Mouse (Mus musculus): ENCODE measurements around the gene Ptprs.

Gene Ptprs

GRCm38 (mm10) chr17:56490438-56491152 lies 14.3 kb upstream of the Ptprs start:
- no peak for DNase-seq (ENCODE audit: low spot score)

GRCm38 (mm10) chr17:56488028-56488427 lies 11.7 kb upstream of the Ptprs start:
- DNase-seq (ENCODE audit: low spot score), result no peak

DNA sequence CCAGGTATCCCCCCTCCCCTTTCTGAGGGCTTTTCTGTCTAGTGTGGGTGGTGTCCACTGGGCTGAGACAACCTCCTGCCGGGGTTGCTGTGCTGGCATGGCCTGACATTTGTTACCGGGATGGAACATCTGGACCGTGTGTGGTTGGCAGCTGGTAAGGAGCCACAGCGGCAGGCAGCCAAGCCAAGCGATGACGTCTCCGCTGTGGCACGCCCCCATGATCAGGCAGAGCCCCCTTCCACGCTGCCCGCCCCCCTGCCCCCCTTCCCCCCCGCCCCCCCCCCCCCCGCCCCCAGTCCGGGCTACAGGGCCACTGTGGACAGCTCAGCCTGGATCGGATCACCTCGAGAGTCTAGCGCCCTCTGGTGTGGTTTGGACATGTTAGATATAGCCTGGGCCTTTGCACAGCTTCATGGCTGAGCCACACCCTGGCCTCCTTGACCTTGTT lies 11.2 kb upstream of the Ptprs start:
- DNase-seq (ENCODE audit: low spot score), result no peak

GRCm38 (mm10) chr17:56485926-56486325 lies 9.6 kb upstream of the Ptprs start:
- no peak for DNase-seq (ENCODE audit: low spot score)

- no peak for DNase-seq (ENCODE audit: low spot score)
These were observed 8.8 kb upstream of the Ptprs start for GRCm38 (mm10) chr17:56485118-56485517.

DNA sequence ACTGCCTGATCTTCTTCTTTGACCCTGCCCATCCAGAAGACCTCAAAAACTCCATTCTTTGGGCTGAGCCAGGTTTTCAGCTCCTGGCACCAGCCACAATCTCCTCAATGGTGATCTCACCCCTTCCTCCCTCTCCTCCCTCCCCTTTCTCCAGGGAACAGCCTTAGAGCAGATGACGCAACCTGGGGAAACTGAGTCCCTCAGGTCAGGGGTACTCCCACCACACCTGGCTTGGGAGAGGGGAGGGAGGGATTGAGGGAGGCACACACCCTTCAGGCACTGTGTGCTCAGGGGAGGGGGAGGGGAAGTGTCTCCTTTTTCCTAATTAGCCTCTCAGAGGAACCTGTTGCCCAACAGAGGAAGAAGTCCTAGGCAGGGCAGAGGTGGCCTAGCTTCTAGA lies 6.4 kb upstream of the Ptprs start:
- DNase-seq (ENCODE audit: low spot score), result no peak

DNA sequence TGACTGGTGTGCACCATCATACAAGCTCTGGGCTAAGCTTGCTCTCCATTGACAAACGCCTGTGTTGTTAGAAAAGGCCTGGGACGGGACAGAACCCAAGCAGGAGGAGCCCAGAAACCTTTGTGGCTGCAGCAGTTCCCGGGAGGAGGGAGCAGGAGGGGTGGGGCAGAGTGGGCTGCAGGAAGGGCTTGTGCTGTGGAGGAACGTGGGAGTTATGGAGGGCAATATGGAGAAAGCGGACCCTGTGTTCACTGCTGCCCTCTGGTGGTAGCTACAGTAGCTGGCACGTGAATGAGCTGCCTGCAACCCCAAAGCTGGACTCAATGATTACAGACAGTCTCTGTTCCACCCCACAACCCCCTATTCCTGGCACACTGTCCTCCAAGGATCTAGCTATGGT lies 3.1 kb upstream of the Ptprs start:
- peak; percentile 76 for DNase-seq (ENCODE audit: low spot score)

GRCm38 (mm10) chr17:56478191-56478611 lies 1.9 kb upstream of the Ptprs start:
- no peak for DNase-seq (ENCODE audit: low spot score)

- no peak for DNase-seq (ENCODE audit: low spot score)
These were observed 1.0 kb upstream of the Ptprs start for GRCm38 (mm10) chr17:56477191-56477818.

DNA sequence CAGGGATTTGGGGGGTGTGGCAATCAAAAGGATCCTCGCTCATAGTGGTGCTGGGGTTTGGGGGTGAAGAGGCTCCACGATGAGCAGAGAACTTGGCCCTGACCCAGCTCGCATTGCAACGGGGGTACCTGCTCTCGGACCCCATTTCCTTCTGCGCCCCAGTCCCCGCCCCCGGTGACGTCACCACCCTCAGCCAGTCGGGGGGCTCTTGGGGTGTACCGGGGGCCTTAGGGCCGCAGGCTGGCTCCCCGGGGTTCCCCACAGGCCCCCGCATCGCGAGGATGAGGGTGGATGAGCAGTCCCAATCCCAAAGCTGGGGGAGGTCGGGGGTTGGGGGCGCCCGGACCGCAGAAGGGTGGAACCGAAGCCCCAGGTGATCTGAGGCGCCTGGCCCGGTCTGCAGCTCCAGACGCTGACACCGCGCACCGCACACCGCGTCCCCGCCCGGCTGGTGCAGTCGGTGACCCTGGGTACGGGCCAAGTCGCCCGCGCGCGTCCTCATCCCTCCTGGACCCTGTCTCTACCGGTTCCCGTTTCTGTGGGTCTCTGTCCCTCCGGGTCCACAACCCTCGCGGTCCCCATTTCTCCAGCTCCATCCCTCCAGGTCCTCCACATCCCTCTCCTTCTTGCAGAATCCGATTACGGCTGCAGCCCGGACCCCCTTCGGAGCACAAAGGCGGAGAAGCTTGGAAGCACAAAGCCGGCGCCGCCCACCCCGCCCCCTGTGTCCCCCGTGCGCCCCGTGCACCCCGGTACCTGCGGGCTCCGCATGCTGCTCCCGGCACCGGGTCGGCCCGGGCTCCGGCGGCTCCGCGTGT lies 490 bp downstream of the Ptprs start:
- no peak for DNase-seq (ENCODE audit: low spot score)

DNA sequence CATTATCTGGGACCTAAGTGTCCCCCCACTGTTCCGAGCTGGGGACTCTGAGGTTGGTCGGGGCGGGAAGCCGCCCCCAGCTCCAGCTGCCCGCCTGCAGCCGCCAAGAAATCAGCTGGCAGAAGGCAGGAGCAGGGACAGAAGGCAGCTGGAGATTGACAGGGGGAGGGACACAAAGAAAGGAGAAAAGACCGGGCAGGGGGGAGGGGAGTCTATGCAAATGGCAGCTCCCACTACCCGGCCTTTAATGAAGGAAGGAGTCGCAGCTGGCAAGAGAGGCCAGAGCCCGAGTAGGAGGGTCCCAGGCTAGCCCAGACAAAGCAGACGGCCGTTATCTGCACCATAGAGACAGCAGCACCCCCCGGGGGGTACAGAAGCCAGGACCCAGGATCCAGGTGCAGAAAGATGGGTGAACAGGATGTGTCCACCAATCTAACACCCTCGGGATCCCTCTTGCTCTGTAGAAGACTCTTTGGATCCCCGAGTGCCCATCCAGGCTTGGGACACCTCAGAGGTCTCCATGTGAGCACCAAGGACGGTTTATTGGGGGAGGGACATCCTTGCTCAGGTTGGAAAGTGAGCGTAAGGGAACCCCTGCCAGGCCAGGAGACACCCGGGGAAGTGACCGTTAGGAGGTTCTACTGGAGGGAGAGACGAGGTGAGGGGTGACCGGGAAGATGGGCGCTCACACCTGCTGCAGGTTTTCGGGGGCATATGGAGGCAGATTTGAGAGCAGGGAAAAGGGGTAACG lies 1.3 kb downstream of the Ptprs start:
- no peak for DNase-seq (ENCODE audit: low spot score)

DNA sequence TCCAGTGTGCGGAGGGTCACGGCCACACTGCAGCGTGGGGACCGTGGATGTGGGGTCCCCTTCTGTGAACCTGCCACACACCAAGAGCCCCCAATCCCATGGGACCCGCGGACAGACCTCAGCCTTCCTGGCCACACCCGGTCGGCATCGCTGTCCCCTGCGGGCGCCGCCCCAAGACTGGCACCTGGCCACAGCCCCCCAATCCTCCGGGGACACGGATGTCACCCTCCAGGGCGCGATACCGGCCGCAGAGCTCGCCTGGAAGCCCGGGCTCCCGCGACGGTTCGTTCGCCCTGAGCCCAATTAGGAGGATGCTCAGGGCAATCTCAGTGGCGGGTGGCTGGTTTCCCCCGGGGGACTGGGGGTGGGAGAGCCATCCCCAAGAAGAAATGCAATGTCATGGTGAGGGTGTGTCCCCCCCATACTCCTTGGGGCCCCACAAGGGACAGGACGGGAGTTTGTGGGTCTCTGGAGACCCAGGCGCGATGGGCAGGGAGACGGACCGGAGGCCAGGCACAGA lies 1.9 kb downstream of the Ptprs start:
- no peak for DNase-seq (ENCODE audit: low spot score)

DNA sequence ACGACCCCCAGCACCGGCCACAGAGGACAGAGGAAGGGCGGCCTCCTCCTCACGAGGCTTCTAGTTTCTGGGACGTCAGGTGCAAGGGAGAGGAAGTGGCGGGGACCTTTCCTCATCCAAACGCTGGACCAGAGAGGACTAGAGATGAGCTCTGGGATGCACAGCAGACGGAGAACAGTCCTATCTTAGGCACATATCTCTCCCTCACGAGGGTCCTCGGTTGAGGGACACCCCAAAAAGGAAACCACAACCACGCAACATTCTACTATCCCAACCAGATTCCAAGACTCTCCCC lies 2.7 kb downstream of the Ptprs start:
- DNase-seq (ENCODE audit: low spot score), result no peak

DNA sequence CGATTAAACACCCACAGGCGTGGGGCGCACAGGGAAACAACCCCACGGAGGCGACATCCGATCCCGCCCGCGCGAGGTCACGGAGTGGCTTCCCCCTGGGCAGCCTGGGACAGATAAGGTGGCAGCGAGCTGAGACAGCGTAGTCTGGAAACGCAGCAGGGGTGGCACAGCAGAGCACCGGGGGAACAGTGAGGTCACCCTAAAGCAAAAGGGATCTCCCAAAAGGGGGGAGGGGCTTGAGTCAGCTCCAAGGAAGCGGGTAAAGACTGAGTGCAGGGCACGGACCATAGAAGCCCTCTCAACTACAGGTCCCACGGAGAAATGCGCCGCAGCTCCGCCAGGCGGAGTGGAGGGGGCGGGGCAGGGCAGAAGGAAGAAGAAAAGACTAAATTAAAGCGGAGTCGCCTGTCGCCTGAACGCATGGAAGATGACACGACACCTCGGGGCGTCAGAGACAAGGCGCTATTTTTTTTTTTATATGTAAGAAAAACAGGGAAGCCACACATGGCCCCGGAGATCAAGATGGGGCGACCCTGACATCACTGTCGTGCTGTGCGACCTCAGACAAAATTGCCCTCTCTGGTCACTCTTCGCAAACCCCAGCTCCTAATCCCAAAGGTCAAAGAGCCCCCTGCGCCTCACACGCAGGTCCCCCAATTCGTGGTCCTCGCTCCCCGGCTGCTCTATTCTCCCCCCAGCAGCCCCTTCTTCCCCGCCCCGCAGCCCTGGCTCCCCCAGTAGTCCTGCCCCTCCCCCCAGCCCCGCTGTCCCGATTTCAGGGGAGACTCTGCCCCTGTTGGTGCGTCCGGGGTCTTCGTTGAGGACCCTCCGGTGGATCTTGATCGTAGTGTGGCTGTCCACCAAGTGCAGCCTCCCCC lies 3.3 kb downstream of the Ptprs start:
- DNase-seq (ENCODE audit: low spot score), result peak; percentile 59

DNA sequence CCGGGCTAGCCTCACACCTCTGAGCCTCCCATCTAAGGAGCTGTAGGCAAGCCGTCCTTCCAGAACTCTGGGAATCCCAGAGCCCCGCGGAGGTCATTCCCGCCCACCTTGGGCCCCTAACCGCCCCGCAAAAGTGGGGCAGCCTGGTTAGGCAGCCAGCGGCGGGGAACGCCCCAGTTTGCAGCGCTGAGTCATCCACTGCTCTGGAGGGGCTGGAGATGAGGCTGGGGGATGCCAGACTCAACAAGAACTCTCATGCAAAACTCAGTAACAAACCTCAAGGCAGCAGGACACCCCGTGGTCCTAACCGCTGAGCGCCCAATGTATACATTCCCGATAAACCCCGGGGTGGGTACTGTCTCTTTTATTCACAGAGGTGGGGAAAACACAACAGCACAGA lies 4.2 kb downstream of the Ptprs start:
- DNase-seq (ENCODE audit: low spot score), result no peak

- no peak for DNase-seq (ENCODE audit: low spot score)
These were observed 5.1 kb downstream of the Ptprs start for GRCm38 (mm10) chr17:56471136-56471535.

DNA sequence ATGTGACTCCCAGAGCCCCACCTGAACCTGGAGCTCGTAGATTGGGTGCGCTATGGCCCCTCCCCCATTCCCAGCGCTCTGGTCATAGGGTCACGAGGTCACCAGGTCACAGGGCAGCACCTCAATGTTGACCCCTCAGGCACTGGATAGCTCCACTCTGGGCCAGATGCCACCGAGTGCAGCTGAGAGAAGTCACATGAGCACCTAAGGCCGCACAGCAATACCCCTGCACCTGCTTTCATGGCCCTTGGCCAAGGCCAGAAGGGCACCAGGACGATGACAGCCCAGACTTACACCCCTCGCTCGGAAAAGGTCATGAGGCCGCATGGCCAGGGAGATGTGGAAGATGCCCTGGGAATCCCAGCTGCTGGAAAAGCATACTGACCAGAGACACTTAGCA lies 5.7 kb downstream of the Ptprs start:
- DNase-seq (ENCODE audit: low spot score), result no peak

GRCm38 (mm10) chr17:56470001-56470436 lies 6.3 kb downstream of the Ptprs start:
- no peak for DNase-seq (ENCODE audit: low spot score)

- no peak for DNase-seq (ENCODE audit: low spot score)
These were observed 7.0 kb downstream of the Ptprs start for GRCm38 (mm10) chr17:56469275-56469674.

DNA sequence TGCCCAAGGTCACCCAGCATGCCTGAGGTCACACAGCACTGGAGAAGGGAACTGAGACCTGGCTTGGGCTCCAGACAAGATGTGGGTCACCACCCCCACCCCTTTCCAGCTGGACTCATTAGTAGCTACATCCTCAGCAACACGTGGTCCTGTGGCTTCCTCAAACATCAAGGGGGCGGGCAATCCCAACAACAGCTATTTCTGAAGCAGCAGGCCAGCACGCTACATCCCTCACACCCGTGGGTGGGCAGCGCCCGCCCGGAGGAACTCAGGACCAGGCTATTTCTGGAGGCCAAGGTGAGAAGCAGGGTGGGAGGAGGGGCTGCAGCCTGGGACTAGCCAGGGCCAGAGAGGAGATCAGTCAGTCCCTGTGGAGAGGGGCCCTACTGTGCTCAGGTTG lies 7.4 kb downstream of the Ptprs start:
- no peak for DNase-seq (ENCODE audit: low spot score)

DNA sequence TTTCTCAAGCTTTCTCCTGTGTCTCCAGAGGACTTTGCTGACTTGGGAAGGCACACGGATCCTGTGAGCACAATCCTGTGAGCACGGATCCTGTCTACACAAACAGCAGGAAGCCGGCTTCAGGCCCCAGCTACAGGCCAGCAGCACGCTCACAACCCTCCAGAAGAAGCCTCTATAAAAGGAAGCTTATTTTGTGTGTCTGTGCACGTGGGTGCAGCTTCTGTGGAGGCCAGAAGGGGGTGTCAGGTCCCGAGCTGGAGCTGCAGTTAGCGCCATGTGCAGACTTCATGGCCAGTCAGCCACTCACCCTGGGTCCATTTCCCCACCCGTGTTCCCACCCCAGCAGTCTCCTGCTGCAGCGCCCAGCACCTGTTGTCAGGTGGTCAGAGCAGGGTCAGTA lies 7.9 kb downstream of the Ptprs start:
- DNase-seq (ENCODE audit: low spot score), result no peak

Data from urinary bladder, postnatal 25 days (tissue).